Mouse (Mus musculus) left cerebral cortex, adult 11 months (tissue): Measurements from ENCODE around the gene Ubac1.
A peak's percentile ranks its signal among the peaks of the same experiment; 100 is the strongest.

Experiments
- DNase-seq: peaks from one replicate; pipeline ENCODE4 v3.0.0; 2022; ENCODE audit warnings: low spot score

Gene Ubac1

DNA sequence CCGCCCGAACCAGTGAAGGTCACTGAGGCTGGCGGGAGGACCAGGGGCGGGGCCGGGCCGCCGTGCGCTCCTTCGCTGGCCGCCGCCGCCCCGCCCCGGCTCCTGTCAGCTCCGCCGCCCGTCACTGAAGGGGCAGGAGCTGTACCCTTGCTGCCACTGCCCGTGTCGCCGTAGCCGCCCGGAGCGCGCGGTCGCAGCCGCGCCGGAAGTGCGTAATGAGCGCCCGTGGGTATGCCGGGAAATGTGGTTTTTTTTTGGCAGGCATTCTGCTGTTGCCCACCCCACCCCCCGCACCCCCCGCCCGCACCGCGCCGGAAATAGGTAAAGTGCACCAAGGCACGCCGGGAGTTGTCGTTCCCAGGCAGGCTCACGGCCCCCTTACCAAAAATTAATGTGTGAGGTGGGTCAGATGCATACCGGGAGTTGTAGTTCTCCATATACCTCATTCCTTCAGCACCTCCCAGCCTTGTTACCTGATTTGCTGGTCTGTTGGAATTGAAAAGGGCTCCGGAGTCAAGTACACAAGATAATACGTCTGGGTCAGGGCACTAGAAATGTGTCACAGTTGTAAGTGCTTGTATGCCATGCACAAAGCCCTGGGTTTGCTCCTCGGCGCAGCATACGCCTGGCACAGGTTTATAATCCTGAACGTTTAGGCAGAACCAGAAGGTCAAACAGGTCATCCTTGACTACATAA, at the start of gene Ubac1:
Gene Ubac1, minus strand, starts transcription at position 187 of the 697 bp plus-strand sequence.
- DNase-seq: peak; percentile 88

DNA sequence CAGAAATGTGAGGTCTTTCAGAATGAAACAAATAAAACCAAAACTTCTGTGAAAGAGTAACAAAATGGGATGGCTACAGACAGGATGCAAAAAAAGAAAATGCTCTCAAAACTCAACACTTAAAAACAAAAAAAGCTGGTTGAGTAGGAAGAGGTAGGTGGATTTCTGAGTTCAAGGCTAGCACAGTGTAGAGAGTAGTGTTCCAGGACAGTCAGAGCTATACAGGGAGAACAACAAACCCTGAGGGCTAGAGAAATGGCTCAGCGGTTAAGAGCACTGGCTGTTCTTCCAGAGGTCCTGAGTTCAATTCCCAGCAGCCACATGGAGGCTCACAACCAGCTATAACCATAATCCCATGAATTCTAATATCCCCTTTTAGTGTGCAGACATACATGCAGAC, 47.0 kb upstream of the Ubac1 start:
- DNase-seq: no peak

DNA sequence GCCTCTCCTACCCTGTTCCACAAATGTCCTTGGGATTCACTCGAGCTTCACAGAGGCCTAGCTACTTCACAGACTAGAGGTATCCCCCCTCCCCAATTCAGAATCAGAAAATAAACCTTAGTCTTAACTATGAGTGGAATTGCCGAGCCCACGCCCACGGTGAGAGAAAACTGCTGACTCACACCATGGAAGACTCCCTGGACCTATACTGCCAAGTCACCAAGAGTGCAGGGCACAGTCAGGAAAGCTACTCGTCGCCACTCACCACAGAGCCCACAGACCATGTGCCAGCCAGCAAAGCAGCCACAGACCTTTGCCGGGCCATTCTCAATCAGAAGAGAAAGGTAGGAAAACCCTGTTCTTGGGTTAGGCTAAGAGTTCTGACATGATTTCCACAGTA, 46.6 kb upstream of the Ubac1 start:
- DNase-seq: no peak

DNA sequence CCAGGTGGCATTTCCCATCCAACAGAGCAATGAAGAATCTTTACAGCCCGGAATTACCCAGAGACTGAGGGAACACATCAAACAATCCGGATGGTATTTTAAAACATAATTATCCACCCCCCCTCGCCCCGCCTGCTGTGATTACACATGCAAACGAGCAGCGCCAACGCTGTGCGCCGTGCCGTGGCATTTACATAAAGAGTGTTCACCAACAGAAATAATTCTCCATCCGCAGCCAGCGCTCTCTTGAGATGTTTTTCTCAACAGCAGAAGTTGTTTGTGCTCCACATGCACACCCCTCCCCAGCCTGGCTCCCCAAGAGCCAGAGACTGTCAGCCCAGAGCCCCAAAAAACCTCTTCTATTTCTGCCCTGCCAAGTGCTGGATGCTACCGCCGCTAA, 45.0 kb upstream of the Ubac1 start:
- peak; percentile 81 for DNase-seq

GRCm38 (mm10) chr2:26062742-26063427, 41.3 kb upstream of the Ubac1 start:
- no peak for DNase-seq

- DNase-seq: no peak
Measured at GRCm38 (mm10) chr2:26062241-26062640, 40.7 kb upstream of the Ubac1 start.

DNA sequence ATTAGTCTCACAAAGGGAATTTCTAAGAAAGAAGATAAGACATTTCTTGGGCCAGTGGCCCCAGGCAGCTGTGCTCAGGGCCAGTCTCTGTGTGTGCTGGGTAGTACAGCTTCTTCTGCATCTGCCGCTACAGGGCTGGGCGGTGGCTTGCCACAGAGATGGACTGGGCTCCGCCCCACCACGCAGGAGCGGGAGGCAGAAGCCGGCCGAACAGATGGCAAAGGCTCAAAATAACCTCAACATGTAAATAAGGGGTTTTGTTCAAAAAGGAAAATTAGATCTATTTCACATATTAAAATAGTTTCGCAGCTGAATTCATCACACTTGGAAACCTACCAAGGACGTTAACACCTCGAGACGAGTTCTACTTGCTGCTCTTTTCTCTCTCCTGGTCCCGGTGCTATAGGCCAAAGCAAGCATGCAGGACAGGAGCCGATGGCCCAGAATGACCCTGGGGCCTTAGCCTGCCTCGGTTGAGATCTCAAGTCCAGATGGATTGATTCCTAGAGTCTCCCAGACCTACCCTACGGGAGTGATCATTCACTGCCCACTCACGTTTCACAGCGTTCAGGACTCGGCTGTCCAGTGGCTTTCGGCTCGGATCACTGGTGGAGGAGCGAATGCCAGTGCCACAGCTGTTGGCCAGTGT, 39.6 kb upstream of the Ubac1 start:
- DNase-seq: peak; percentile 47

GRCm38 (mm10) chr2:26057053-26057452, 35.5 kb upstream of the Ubac1 start:
- DNase-seq: no peak

DNA sequence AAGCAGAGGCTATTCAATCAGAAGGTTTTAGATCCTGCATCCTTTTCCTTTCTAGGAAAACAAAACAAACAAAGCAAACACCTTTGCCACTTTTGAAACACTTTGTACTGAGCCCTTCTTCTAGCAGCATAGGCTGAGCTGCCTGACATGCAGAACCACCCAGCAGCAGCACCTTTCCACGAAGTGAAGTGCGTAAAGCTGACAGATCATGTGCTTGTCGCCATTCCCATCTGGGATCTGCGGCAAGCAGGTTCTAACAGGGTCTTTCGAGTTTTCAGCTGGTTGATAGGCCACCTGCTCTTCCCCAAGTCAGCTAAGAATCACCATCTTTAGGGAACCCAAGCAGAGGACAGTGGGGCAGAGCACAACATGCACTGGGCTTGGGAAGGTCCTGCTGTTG, 34.7 kb upstream of the Ubac1 start:
- DNase-seq: no peak

DNA sequence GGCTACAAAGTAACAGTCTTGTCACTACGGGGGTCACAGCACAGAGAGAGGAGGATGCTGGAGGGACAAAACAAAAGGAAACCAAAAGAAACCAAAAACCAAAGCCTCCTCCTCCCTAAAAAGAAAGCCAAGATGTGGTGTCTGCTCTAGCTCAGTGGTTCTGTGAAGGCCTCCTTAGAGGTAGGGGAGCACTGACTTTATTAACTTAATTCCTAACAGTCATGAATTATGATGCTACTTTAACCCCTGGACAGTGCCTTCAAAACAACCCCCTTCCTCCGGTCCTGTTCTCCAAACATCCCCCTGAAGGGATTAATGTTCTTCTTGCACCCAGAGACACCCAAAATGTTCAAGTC, 34.2 kb upstream of the Ubac1 start:
- no peak for DNase-seq

DNA sequence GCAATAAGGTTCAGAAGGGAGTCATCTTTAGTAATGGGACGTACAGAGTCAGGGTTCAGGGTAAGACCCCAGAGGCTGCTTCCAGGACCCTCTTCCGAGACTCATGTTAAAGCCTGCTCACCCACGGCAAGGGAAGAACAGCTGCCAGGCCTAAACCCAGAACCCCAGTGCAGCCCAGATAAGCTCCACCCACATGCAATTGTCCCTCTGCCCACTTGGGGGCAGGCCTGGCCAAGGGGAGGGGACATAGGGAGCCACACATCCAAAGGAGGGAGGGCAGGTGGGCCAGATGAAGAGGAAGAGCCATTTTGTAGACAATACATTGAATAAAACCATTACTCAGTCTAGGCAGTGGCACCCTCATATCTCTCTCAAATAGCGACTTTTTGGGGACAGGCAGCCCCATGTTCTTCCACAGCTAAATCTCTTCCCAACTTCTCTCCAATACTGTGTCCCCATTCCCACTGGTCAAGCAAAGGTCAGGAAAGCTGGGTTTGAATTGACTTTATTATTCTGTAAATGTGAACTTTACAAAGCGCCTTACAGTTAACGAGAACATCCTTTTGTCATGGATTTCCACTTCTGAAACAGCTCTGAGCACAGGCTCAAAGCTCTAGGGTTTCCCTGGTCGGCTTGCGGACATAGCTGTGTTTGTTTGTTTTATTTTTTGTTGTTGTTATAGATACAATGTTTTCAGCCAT, 33.6 kb upstream of the Ubac1 start:
- DNase-seq: peak; percentile 36

DNA sequence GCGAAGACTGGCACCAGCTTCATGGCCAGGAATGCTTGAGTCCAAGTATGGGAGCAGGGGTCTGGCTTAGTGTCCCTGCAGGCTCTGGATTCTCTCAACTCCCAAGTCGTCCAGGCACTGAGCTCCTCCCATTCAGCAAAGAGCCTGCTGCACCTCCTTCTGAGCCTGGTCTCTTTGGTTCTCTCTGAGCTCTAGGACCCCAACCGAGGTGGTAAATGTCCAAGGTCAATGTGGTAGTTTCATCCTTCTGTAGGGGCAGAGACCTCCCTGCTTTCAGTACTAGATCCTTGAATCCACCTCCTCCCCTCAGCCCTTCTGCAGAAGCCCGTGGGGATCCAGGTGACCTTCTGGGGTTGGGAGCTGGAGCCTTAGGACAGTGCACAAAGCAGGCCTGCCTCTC, 31.3 kb upstream of the Ubac1 start:
- no peak for DNase-seq

GRCm38 (mm10) chr2:26048816-26049215, 27.3 kb upstream of the Ubac1 start:
- DNase-seq: no peak

DNA sequence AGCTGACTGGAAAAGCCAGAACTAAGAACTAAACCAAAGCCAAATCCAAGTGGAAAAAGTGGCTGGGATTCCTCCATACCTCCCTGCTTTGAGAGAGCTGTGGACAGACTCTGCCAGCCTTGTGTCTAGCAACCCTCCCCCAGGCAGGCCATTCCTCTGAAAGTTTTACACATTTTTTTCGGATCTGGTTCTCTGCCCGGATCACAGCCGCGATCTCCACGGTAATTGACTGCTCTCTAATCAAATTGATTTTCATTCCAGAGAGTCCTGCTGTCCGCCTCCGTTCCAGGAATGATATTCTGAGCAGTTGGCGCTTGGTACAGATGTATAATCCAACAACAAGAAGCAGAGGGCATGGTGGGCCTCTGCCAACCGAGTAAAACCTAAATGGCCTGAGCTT, 22.7 kb upstream of the Ubac1 start:
- no peak for DNase-seq

DNA sequence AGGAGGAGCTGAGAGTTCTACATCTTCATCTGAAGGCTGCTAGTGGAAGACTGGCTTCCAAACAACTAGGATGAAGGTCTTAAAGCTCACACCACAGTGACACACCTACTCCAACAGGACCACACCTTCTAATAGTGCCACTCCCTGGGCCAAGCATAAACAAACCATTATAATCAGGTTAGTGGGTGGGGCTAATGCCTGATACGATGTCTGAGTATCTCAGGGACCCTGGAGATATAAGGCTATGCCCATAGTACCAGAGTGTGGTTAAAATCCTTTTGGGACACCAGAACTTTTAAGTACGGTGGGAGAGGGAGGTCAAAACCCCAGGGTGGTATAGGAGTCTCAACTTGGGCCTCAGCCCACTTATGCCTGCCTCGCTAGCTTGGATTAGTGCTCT, 21.1 kb upstream of the Ubac1 start:
- no peak for DNase-seq

GRCm38 (mm10) chr2:26041163-26041810, 19.7 kb upstream of the Ubac1 start:
- DNase-seq: no peak

- DNase-seq: no peak
Measured at GRCm38 (mm10) chr2:26039951-26040350, 18.4 kb upstream of the Ubac1 start.

GRCm38 (mm10) chr2:26037386-26037785, 15.8 kb upstream of the Ubac1 start:
- no peak for DNase-seq

DNA sequence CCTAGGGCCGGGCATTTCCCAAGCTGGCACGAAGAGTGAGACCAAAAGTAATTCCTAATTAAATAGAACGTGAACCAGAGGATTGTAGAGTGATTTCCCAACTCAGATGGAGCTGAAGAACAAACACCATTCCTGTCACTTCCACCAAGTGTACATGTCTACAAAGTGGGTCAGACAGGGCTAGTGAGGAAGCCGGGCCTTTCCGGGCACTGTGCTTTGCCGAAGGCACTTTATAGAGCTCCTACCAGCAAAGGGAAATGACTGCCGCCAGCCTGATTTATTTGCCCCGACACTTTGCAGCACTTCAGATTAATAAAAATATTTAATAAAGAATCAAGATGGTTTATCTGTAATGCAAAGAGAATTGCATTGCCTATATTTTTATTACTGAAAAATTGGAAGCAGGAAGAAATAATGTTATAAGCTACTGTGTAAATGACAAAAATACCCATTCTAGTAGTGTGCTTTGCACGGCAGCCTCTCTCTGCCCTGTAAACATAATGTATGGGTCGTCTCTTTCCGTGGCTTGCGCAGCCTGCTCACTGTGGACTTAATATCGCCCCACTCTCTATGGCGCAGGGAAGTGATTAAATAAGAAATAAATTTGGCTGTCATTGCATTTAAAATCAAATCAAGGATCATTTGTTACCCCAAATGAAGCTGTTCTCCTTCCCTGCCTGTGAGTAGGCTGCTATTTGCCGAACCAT, 12.9 kb upstream of the Ubac1 start:
- no peak for DNase-seq

- DNase-seq: no peak
Measured at GRCm38 (mm10) chr2:26030288-26030687, 8.7 kb upstream of the Ubac1 start.
